Mouse (Mus musculus): ENCODE data around the gene Ccdc163. TPM values are rescaled to one million over a fixed set of nuclear protein-coding genes. Genes with fewer than 3 reads are reported as not detected.
A peak's percentile ranks its signal among the peaks of the same experiment; 100 is the strongest.
"Not testable (repeated sequence)": the region's sequence is repeated elsewhere in the genome, so short reads cannot be mapped to it uniquely, and the experiment has no call there.

Gene Ccdc163
- polyA plus RNA-seq, 1 experiment from 2014 or later = 34.1 TPM

DNA sequence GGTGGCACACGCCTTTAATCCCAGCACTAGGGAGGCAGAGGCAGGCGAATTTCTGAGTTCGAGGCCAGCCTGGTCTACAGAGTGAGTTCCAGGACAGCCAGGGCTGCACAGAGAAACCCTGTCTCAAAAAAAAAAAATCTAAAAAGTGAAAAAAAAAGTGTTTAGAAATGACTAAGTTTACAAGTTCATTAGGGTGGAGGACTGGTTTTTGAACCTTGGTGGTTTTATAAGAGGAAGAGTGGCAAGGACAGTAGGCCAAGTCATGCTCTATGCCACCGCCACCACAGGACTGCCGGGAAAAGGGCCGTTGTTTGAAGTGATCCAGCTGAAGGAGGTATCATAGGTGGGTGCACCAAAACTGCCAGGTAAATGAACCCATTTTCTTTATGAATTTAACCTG, 33.5 kb upstream of the Ccdc163 start:
- H3K4me2 ChIP-seq (replicated peaks; ENCODE audit: low read depth, low read length); H3K27ac ChIP-seq (ENCODE audit: low read depth, low read length); H3K9ac ChIP-seq (ENCODE audit: low read depth, low read length); H3K4me1 ChIP-seq (replicated peaks; ENCODE audit: control insufficient read depth, insufficient read depth, low read length); ATAC-seq (ENCODE audit: low FRiP score); H3K4me3 ChIP-seq (ENCODE audit: low read depth, low read length); H3K9me3 ChIP-seq (ENCODE audit: control insufficient read depth, low read length); DNase-seq (ENCODE audit: low spot score); H3K27me3 ChIP-seq (ENCODE audit: control insufficient read depth, insufficient read depth, low read length); H3K36me3 ChIP-seq (ENCODE audit: control insufficient read depth, insufficient read depth, low read length): not testable (repeated sequence)
- 90% methylated on average over 6 of the region's 6 CpGs for WGBS

DNA sequence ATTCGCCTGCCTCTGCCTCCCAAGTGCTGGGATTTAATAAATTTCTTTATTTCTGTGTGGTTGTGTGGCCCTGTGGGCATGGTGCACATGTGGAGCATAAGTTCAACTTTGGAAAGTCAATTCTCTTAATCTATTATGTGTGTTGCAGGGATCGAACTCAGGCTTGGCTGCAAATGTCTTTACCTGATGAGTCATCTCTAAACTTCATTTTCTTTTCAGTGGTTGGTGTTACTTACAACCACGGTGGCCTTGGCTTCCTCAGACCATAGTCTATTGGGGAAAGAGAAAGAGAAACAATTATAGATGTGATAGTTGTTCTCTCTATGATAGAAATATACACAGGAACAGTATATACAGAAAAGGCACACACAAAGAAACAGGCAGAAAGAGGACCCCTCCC, 32.3 kb upstream of the Ccdc163 start:
- Histone ChIP-seq H3K36me3 (ENCODE audit: control insufficient read depth, insufficient read depth, low read length) (no peaks in the 10 kb centered on the region), H3K9ac (ENCODE audit: low read depth, low read length) (no peak overlapping the region), H3K9me3 (ENCODE audit: control insufficient read depth, low read length) (no peaks in the 10 kb centered on the region), H3K4me3 (ENCODE audit: low read depth, low read length) (no peak overlapping the region), H3K4me1 (replicated peaks; ENCODE audit: control insufficient read depth, insufficient read depth, low read length) (no peaks in the 10 kb centered on the region), H3K27ac (ENCODE audit: low read depth, low read length) (no peak overlapping the region), H3K4me2 (replicated peaks; ENCODE audit: low read depth, low read length) (no peak overlapping the region), H3K27me3 (ENCODE audit: control insufficient read depth, insufficient read depth, low read length) (no peaks in the 10 kb centered on the region)
- 88% methylated on average over 3 of the region's 3 CpGs for WGBS
- DNase-seq (ENCODE audit: low spot score) (no peak), ATAC-seq (ENCODE audit: low FRiP score) (no peak)

DNA sequence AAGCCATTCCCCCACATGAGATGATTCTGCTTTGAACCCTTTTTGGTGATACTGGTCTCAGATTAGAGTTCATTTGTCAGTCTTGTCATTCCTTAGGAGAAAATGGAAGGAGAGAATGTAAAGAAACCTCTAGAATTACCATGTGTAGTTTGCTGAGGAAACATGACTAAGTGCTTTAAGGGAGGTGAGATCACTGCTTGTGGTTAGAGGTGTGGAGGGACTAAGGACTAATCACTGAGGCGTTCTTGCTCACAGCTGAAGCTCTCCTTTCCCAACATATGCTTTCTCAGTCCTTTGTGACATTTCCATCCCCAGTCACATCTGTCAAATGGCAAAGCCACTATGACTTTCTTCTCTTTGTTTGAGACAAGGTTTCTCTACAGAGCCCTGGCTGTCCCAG, 30.5 kb upstream of the Ccdc163 start:
- Histone ChIP-seq H3K36me3 (ENCODE audit: control insufficient read depth, insufficient read depth, low read length) (no peaks in the 10 kb centered on the region), H3K4me3 (ENCODE audit: low read depth, low read length) (no peak overlapping the region), H3K27me3 (ENCODE audit: control insufficient read depth, insufficient read depth, low read length) (no peaks in the 10 kb centered on the region), H3K9me3 (ENCODE audit: control insufficient read depth, low read length) (no peaks in the 10 kb centered on the region), H3K4me1 (replicated peaks; ENCODE audit: control insufficient read depth, insufficient read depth, low read length) (no peaks in the 10 kb centered on the region), H3K9ac (ENCODE audit: low read depth, low read length) (no peak overlapping the region), H3K27ac (ENCODE audit: low read depth, low read length) (no peak overlapping the region), H3K4me2 (replicated peaks; ENCODE audit: low read depth, low read length) (no peak overlapping the region)
- ATAC-seq (ENCODE audit: low FRiP score) (no peak), DNase-seq (ENCODE audit: low spot score) (no peak)
- 94% methylated on average over 1 of the region's 1 CpGs for WGBS

DNA sequence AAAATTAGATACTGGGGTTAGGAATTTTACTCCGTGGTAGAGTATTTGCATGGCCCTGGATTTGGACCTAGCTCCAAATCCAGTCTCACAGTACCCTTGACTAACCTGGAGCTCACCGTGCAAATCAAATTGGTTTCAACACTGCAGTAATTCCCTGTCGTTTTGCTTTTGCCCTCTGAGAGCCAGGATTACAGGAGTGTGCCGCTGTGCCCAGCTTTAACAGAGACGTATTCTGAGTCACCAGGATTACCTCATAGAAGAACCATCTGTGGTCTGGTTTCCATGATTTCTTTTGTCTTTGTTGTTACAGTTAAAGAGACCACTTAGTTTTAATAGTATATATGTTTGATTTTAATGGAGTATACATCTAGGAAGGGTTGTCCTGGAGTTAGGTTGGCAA, 29.2 kb upstream of the Ccdc163 start:
- H3K9me3 ChIP-seq (ENCODE audit: control insufficient read depth, low read length) = no peaks in the 10 kb centered on the region
- H3K27me3 ChIP-seq (ENCODE audit: control insufficient read depth, insufficient read depth, low read length) = no peaks in the 10 kb centered on the region
- H3K9ac ChIP-seq (ENCODE audit: low read depth, low read length) = no peak overlapping the region
- H3K36me3 ChIP-seq (ENCODE audit: control insufficient read depth, insufficient read depth, low read length) = no peaks in the 10 kb centered on the region
- no peak for ATAC-seq (ENCODE audit: low FRiP score)
- DNase-seq (ENCODE audit: low spot score) = no peak
- H3K27ac ChIP-seq (ENCODE audit: low read depth, low read length) = no peak overlapping the region
- H3K4me3 ChIP-seq (ENCODE audit: low read depth, low read length) = no peak overlapping the region
- 77% methylated on average over 5 of the region's 5 CpGs for WGBS
- H3K4me2 ChIP-seq (replicated peaks; ENCODE audit: low read depth, low read length) = no peak overlapping the region
- H3K4me1 ChIP-seq (replicated peaks; ENCODE audit: control insufficient read depth, insufficient read depth, low read length) = no peaks in the 10 kb centered on the region

DNA sequence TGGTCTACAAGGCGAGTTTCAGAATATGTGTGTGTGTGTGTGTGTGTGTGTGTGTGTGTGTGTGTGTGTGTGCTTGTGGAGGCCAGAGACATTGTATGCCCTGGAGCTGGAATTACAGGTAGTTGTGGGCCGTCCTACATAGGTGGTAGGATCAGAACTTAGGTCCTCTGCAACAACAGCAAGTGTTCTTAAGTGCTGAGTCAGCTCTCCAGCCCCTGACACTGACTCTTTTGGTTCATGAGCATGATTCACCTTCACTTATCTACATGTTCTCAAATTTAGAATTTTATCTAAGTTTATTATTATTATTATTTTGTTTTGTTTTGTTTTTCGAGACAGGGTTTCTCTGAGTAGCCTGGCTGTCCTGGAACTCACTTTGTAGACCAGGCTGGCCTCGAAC, 27.8 kb upstream of the Ccdc163 start:
- H3K36me3 ChIP-seq (ENCODE audit: control insufficient read depth, insufficient read depth, low read length); H3K27ac ChIP-seq (ENCODE audit: low read depth, low read length); H3K4me1 ChIP-seq (replicated peaks; ENCODE audit: control insufficient read depth, insufficient read depth, low read length); ATAC-seq (ENCODE audit: low FRiP score); H3K27me3 ChIP-seq (ENCODE audit: control insufficient read depth, insufficient read depth, low read length); DNase-seq (ENCODE audit: low spot score); H3K4me3 ChIP-seq (ENCODE audit: low read depth, low read length); H3K9me3 ChIP-seq (ENCODE audit: control insufficient read depth, low read length); H3K4me2 ChIP-seq (replicated peaks; ENCODE audit: low read depth, low read length); H3K9ac ChIP-seq (ENCODE audit: low read depth, low read length): not testable (repeated sequence)
- 94% methylated on average over 4 of the region's 4 CpGs for WGBS

GRCm38 (mm10) chr4:116683957-116684356, 24.4 kb upstream of the Ccdc163 start:
- DNase-seq (ENCODE audit: low spot score) (no peak), ATAC-seq (ENCODE audit: low FRiP score) (no peak)
- Histone ChIP-seq H3K4me1 (replicated peaks; ENCODE audit: control insufficient read depth, insufficient read depth, low read length) (no peaks in the 10 kb centered on the region; the same call in 1 of the 2 replicates), H3K9me3 (ENCODE audit: control insufficient read depth, low read length) (no peaks in the 10 kb centered on the region), H3K27ac (ENCODE audit: low read depth, low read length) (no peak overlapping the region), H3K4me3 (ENCODE audit: low read depth, low read length) (no peak overlapping the region), H3K9ac (ENCODE audit: low read depth, low read length) (no peak overlapping the region), H3K4me2 (replicated peaks; ENCODE audit: low read depth, low read length) (no peak overlapping the region), H3K27me3 (ENCODE audit: control insufficient read depth, insufficient read depth, low read length) (no peaks in the 10 kb centered on the region), H3K36me3 (ENCODE audit: control insufficient read depth, insufficient read depth, low read length) (peaks cover 3% of the 10 kb centered on the region; the same call in 1 of the 2 replicates)
- 90% methylated on average over 4 of the region's 4 CpGs for WGBS

- DNase-seq (ENCODE audit: low spot score) = no peak
- H3K4me1 ChIP-seq (replicated peaks; ENCODE audit: control insufficient read depth, insufficient read depth, low read length) = no peaks in the 10 kb centered on the region; the same call in 1 of the 2 replicates
- ATAC-seq (ENCODE audit: low FRiP score) = no peak
- 81% methylated on average over 2 of the region's 2 CpGs for WGBS
- H3K4me2 ChIP-seq (replicated peaks; ENCODE audit: low read depth, low read length) = no peak overlapping the region
- peak overlapping the region; percentile 56 for H3K4me3 ChIP-seq (ENCODE audit: low read depth, low read length)
- H3K27me3 ChIP-seq (ENCODE audit: control insufficient read depth, insufficient read depth, low read length) = no peaks in the 10 kb centered on the region
- H3K9ac ChIP-seq (ENCODE audit: low read depth, low read length) = peak overlapping the region; percentile 67; the same call in 1 of the 2 replicates
- H3K9me3 ChIP-seq (ENCODE audit: control insufficient read depth, low read length) = no peaks in the 10 kb centered on the region
- no peak overlapping the region for H3K27ac ChIP-seq (ENCODE audit: low read depth, low read length)
- H3K36me3 ChIP-seq (ENCODE audit: control insufficient read depth, insufficient read depth, low read length) = peaks cover 4% of the 10 kb centered on the region; the same call in 1 of the 2 replicates
Observed at GRCm38 (mm10) chr4:116684665-116685064, 23.6 kb upstream of the Ccdc163 start.

DNA sequence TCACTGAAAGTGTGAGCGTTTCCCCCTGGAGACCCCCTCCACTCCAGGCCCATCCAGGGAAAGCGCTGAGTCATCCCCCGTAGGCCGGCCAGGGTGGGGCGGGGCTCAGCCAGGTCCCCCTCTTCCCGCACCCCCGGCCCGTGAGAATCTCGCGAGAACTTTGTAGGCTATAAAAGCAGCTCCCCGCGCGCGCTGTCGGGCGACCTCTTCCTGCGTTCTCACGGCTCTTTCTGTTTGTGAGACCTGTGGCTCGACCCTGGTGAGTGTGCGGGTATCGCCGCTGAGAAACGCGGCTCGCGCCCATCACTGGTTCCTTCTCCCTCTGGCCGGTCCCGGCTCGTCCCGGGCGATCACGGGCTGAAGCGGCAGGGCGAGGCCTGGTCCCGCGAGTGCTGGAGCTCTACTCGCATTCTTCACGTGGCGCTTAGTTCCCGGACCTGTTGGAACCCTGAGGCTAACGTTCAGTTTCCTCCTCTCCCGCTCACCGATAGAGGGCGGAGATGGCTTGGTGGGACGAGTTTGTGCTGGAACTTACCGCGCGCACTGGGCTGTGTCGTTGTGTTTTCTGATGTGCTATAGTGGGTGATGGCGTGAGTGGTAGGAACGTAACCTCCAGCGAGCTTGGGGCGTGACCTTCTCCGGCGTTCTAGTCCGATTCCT, 22.8 kb upstream of the Ccdc163 start, which contains the start of gene Prdx1:
TSS of gene Prdx1 (plus strand) at position 143 of the 660 bp plus-strand sequence.
- WGBS = 0% methylated on average over 54 of the region's 56 CpGs
- H3K27ac ChIP-seq (ENCODE audit: low read depth, low read length) = peak within 1 kb of the TSS; percentile 71
- H3K4me1 ChIP-seq (replicated peaks; ENCODE audit: control insufficient read depth, insufficient read depth, low read length) = no peaks in the 10 kb centered on the region; the same call in 1 of the 2 replicates
- H3K4me2 ChIP-seq (replicated peaks; ENCODE audit: low read depth, low read length) = peak within 1 kb of the TSS; percentile 35
- H3K36me3 ChIP-seq (ENCODE audit: control insufficient read depth, insufficient read depth, low read length) = peaks cover 5% of the 10 kb centered on the region; the same call in 1 of the 2 replicates
- H3K4me3 ChIP-seq (ENCODE audit: low read depth, low read length) = peak within 1 kb of the TSS; percentile 56
- no peaks in the 10 kb centered on the region for H3K9me3 ChIP-seq (ENCODE audit: control insufficient read depth, low read length)
- ATAC-seq (ENCODE audit: low FRiP score) (peak; percentile 97), DNase-seq (ENCODE audit: low spot score) (peak; percentile 94)
- H3K9ac ChIP-seq (ENCODE audit: low read depth, low read length) = peak within 1 kb of the TSS; percentile 67
- H3K27me3 ChIP-seq (ENCODE audit: control insufficient read depth, insufficient read depth, low read length) = no peaks in the 10 kb centered on the region

GRCm38 (mm10) chr4:116687041-116687440, 21.3 kb upstream of the Ccdc163 start:
- H3K4me1 ChIP-seq (replicated peaks; ENCODE audit: control insufficient read depth, insufficient read depth, low read length) = no peaks in the 10 kb centered on the region; the same call in 1 of the 2 replicates
- no peak for ATAC-seq (ENCODE audit: low FRiP score)
- no peaks in the 10 kb centered on the region for H3K9me3 ChIP-seq (ENCODE audit: control insufficient read depth, low read length)
- no peaks in the 10 kb centered on the region for H3K27me3 ChIP-seq (ENCODE audit: control insufficient read depth, insufficient read depth, low read length)
- peaks cover 5% of the 10 kb centered on the region; the same call in 1 of the 2 replicates for H3K36me3 ChIP-seq (ENCODE audit: control insufficient read depth, insufficient read depth, low read length)
- peak overlapping the region; percentile 67; the same call in 1 of the 2 replicates for H3K9ac ChIP-seq (ENCODE audit: low read depth, low read length)
- H3K4me2 ChIP-seq (replicated peaks; ENCODE audit: low read depth, low read length) = peak overlapping the region; percentile 35
- DNase-seq (ENCODE audit: low spot score) = no peak
- no peak overlapping the region for H3K27ac ChIP-seq (ENCODE audit: low read depth, low read length)
- 41% methylated on average over 1 of the region's 1 CpGs for WGBS
- H3K4me3 ChIP-seq (ENCODE audit: low read depth, low read length) = peak overlapping the region; percentile 56

Measured in hindbrain, embryonic 11.5 days (tissue).